Mouse (Mus musculus): ENCODE measurements around the gene Cd248. TPM values are rescaled to one million over a fixed set of nuclear protein-coding genes. Genes with fewer than 3 reads are reported as not detected.
A peak's percentile ranks its signal among the peaks of the same experiment; 100 is the strongest.

Cd248 gene
- total RNA-seq (2012; rRNA removed): 4.5 and 9.0 TPM in 2 replicates

DNA sequence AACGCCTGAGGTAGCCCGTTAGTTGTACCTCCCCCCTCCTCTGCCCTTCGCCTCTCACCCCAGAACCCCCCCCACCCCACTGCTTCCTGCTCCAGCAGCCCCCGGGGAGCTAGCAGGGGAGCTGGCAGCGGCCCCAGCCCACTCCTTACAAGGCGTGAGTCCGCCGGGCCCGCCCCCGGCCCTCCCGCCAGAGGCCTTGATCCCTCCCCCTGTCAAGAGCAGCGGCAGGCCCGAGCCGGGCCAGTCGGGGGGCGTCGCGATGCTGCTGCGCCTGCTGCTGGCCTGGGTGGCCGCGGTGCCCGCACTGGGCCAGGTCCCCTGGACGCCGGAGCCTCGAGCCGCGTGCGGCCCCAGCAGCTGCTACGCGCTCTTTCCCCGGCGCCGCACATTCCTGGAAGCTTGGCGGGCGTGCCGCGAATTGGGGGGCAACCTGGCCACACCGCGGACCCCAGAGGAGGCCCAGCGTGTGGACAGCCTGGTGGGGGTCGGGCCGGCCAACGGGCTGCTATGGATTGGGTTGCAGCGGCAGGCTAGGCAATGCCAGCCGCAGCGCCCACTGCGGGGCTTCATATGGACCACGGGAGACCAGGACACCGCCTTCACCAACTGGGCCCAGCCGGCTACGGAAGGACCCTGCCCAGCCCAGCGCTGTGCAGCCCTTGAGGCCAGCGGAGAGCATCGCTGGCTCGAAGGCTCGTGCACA, at the start of gene Cd248:
Gene Cd248, plus strand, starts transcription at position 212 of the 703 bp plus-strand sequence.
- Histone ChIP-seq H3K4me1 (ENCODE audit: control insufficient read depth in 2 of 2, insufficient read depth in 2 of 2, low read length in 2 of 2, poor library complexity in 1 of 2) (peaks cover 4 to 25% of the 10 kb centered on the region in 2 experiments; a peak in 3 of 4 replicates), H3K4me3 (ENCODE audit: insufficient read depth in 1 of 2, low read depth in 1 of 2, low read length in 2 of 2, poor library complexity in 1 of 2, severe bottlenecking in 1 of 2) (peak within 1 kb of the TSS; percentile 60 to 61), H3K9me3 (ENCODE audit: control insufficient read depth, insufficient read depth, low read depth, low read length) (no peaks in the 10 kb centered on the region), H3K36me3 (ENCODE audit: control insufficient read depth, insufficient read depth, low read length, poor library complexity, severe bottlenecking) (no peaks in the 10 kb centered on the region), H3K27ac (ENCODE audit: insufficient read depth, low read depth, low read length, poor library complexity, severe bottlenecking) (no peak within 1 kb of the TSS), H3K9ac (ENCODE audit: insufficient read depth, low read depth, low read length, poor library complexity, severe bottlenecking) (peak within 1 kb of the TSS; percentile 38)
- in situ Hi-C loops (cut with MboI; ENCODE audit: low sequenced_read_pairs in 2 of 2, unreplicated experiment in 2 of 2): no loop called here
- no peak for DNase-seq (ENCODE audit: low read depth, low spot score)
- no peak for TF ChIP-seq MAFK (IDR thresholded peaks at IDR 0.05; ENCODE audit: insufficient read depth, low read depth, low read length)
- TF ChIP-seq CHD2 (IDR thresholded peaks at IDR 0.05; ENCODE audit: low read depth, low read length): no peak
- no peak for TF ChIP-seq ZNF384 (IDR thresholded peaks at IDR 0.05; ENCODE audit: low read depth, low read length)
- no peak for TF ChIP-seq HCFC1 (IDR thresholded peaks at IDR 0.05; ENCODE audit: borderline replicate concordance, insufficient read depth, low read length)

DNA sequence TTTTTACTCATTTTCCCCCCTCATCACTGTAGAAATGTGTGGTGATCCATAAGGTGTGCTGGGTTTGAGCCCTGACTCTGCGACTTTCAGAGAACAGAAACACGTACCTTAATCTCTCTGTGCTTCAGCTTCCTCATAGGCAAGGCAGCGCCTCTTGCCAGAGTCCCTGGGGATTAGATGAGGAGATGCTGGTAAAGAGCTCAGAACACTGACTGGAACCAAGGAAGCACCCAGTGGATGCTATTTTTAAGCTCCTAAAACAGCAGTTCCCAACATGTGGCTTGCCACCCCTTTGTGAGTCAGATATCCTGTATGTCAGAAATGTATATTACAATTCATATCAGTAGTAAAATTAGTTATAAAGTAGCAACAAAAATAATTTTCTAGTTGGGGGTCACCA, 49.7 kb upstream of the Cd248 start:
- no peak for TF ChIP-seq ZC3H11A (IDR thresholded peaks at IDR 0.05; ENCODE audit: borderline replicate concordance, low read depth, low read length)
- TF ChIP-seq ZNF384 (IDR thresholded peaks at IDR 0.05; ENCODE audit: low read depth, low read length): no peak
- TF ChIP-seq MAFK (IDR thresholded peaks at IDR 0.05; ENCODE audit: insufficient read depth, low read depth, low read length): no peak
- TF ChIP-seq HCFC1 (IDR thresholded peaks at IDR 0.05; ENCODE audit: borderline replicate concordance, insufficient read depth, low read length): no peak
- no peak for TF ChIP-seq CHD2 (IDR thresholded peaks at IDR 0.05; ENCODE audit: low read depth, low read length)
- no peak overlapping the region for H3K27ac ChIP-seq (ENCODE audit: insufficient read depth, low read depth, low read length, poor library complexity, severe bottlenecking)
- no peaks in the 10 kb centered on the region for H3K36me3 ChIP-seq (ENCODE audit: control insufficient read depth, insufficient read depth, low read length, poor library complexity, severe bottlenecking)
- no peak overlapping the region for H3K4me3 ChIP-seq (ENCODE audit: insufficient read depth in 1 of 2, low read depth in 1 of 2, low read length in 2 of 2, poor library complexity in 1 of 2, severe bottlenecking in 1 of 2)
- peaks cover 6 to 19% of the 10 kb centered on the region in 2 experiments for H3K4me1 ChIP-seq (ENCODE audit: control insufficient read depth in 2 of 2, insufficient read depth in 2 of 2, low read length in 2 of 2, poor library complexity in 1 of 2)
- in situ Hi-C loops (cut with MboI; ENCODE audit: low sequenced_read_pairs in 2 of 2, unreplicated experiment in 2 of 2): no loop called here
- H3K9ac ChIP-seq (ENCODE audit: insufficient read depth, low read depth, low read length, poor library complexity, severe bottlenecking): peak overlapping the region; percentile 30; the same call in 1 of the 2 replicates
- DNase-seq (ENCODE audit: low read depth, low spot score): no peak
- no peaks in the 10 kb centered on the region for H3K9me3 ChIP-seq (ENCODE audit: control insufficient read depth, insufficient read depth, low read depth, low read length)

DNA sequence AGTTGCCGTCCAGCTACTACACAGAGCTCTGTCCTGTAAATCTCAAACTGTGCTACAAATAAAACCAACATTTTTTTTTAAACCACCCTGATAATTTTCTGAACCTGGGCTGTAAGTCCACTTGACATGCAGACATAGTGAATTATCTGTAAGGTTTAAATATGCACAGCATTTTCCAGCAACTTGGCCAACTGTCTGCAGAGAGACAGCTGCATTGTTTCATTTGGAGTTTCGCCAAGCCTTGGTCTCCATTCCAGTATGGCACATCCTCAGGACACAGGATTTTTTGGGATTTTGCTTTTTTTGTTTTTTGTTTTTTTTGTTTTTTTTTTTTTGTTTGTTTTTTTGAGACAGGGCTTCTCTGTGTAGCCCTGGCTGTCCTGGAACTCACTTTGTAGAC, 46.5 kb upstream of the Cd248 start:
- TF ChIP-seq MAFK (IDR thresholded peaks at IDR 0.05; ENCODE audit: insufficient read depth, low read depth, low read length) (no peak), ZC3H11A (IDR thresholded peaks at IDR 0.05; ENCODE audit: borderline replicate concordance, low read depth, low read length) (no peak), CHD2 (IDR thresholded peaks at IDR 0.05; ENCODE audit: low read depth, low read length) (no peak), ZNF384 (IDR thresholded peaks at IDR 0.05; ENCODE audit: low read depth, low read length) (no peak), HCFC1 (IDR thresholded peaks at IDR 0.05; ENCODE audit: borderline replicate concordance, insufficient read depth, low read length) (no peak)
- peaks cover 6 to 10% of the 10 kb centered on the region in 2 experiments for H3K4me1 ChIP-seq (ENCODE audit: control insufficient read depth in 2 of 2, insufficient read depth in 2 of 2, low read length in 2 of 2, poor library complexity in 1 of 2)
- no peaks in the 10 kb centered on the region for H3K9me3 ChIP-seq (ENCODE audit: control insufficient read depth, insufficient read depth, low read depth, low read length)
- H3K9ac ChIP-seq (ENCODE audit: insufficient read depth, low read depth, low read length, poor library complexity, severe bottlenecking): no peak overlapping the region
- no peak overlapping the region for H3K27ac ChIP-seq (ENCODE audit: insufficient read depth, low read depth, low read length, poor library complexity, severe bottlenecking)
- no peak for DNase-seq (ENCODE audit: low read depth, low spot score)
- peaks cover 7% of the 10 kb centered on the region; the same call in 1 of the 2 replicates for H3K36me3 ChIP-seq (ENCODE audit: control insufficient read depth, insufficient read depth, low read length, poor library complexity, severe bottlenecking)
- H3K4me3 ChIP-seq (ENCODE audit: insufficient read depth in 1 of 2, low read depth in 1 of 2, low read length in 2 of 2, poor library complexity in 1 of 2, severe bottlenecking in 1 of 2): no peak overlapping the region
- in situ Hi-C loops (cut with MboI; ENCODE audit: low sequenced_read_pairs in 2 of 2, unreplicated experiment in 2 of 2): no loop called here

DNA sequence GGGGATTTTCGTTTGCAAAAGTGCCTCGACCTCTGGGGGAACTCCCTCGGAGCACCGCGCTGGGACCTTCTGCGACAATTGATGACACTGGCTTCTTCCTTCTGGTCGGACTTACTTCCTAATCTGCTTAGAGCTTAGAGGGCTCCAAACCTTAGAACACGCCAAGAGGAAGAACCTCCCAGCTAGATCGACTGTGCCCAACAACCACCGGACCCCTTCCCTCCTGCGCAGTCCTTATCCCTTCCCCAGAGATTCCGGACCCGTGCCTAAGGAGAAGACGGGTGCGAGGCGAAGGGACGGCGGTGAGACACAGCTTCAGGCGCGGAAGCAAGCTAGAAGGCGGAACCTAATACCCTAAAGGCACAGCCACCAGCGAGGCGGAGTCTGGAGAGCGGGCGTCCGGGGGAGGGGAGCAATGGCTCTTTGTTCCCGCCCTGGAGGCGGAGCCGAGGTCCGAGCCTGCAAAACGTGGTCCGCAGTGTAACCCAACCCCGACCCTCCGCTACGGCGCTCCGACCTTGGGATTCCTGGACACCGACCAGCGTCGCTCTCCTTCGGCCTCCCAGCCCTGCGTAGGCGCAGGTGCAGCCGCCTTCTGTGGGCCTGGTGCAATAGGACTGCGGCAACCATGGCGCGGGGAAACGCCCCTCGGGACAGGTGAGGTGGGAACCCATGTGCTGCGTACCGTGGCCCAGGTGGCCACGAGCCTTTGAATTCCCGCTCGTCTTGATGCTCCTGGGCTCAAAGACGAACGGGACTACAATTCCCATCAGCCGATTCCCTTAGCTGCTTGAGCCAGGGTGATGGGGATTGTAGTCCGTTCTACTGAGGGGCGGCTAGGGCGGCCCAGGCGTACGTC, 44.0 kb upstream of the Cd248 start, which contains the start of gene Slc29a2:
Gene Slc29a2, plus strand, starts transcription at position 240 of the 859 bp plus-strand sequence.
- H3K4me3 ChIP-seq (ENCODE audit: insufficient read depth in 1 of 2, low read depth in 1 of 2, low read length in 2 of 2, poor library complexity in 1 of 2, severe bottlenecking in 1 of 2): peak within 1 kb of the TSS; percentile 80 to 85
- in situ Hi-C loops (cut with MboI; ENCODE audit: low sequenced_read_pairs in 2 of 2, unreplicated experiment in 2 of 2): no loop called here
- H3K36me3 ChIP-seq (ENCODE audit: control insufficient read depth, insufficient read depth, low read length, poor library complexity, severe bottlenecking): peaks cover 27% of the 10 kb centered on the region
- peak within 1 kb of the TSS; percentile 68; the same call in 1 of the 2 replicates for H3K27ac ChIP-seq (ENCODE audit: insufficient read depth, low read depth, low read length, poor library complexity, severe bottlenecking)
- H3K9ac ChIP-seq (ENCODE audit: insufficient read depth, low read depth, low read length, poor library complexity, severe bottlenecking): peak within 1 kb of the TSS; percentile 88
- no peaks in the 10 kb centered on the region for H3K9me3 ChIP-seq (ENCODE audit: control insufficient read depth, insufficient read depth, low read depth, low read length)
- H3K4me1 ChIP-seq (ENCODE audit: control insufficient read depth in 2 of 2, insufficient read depth in 2 of 2, low read length in 2 of 2, poor library complexity in 1 of 2): peaks cover 3 to 6% of the 10 kb centered on the region in 2 experiments; a peak in 2 of 4 replicates
- DNase-seq (ENCODE audit: low read depth, low spot score): peak; percentile 96
- TF ChIP-seq MAFK (IDR thresholded peaks at IDR 0.05; ENCODE audit: insufficient read depth, low read depth, low read length): no peak
- TF ChIP-seq ZC3H11A (IDR thresholded peaks at IDR 0.05; ENCODE audit: borderline replicate concordance, low read depth, low read length): no peak
- TF ChIP-seq ZNF384 (IDR thresholded peaks at IDR 0.05; ENCODE audit: low read depth, low read length): no peak
- peak; percentile 100 for TF ChIP-seq HCFC1 (IDR thresholded peaks at IDR 0.05; ENCODE audit: borderline replicate concordance, insufficient read depth, low read length)
- TF ChIP-seq CHD2 (IDR thresholded peaks at IDR 0.05; ENCODE audit: low read depth, low read length): peak; percentile 27; the same call in 1 of the 2 replicates

All from ES-E14 (cell line).